22 mouse cellular contexts compared by ENCODE assay signal in the genomic region with DNA sequence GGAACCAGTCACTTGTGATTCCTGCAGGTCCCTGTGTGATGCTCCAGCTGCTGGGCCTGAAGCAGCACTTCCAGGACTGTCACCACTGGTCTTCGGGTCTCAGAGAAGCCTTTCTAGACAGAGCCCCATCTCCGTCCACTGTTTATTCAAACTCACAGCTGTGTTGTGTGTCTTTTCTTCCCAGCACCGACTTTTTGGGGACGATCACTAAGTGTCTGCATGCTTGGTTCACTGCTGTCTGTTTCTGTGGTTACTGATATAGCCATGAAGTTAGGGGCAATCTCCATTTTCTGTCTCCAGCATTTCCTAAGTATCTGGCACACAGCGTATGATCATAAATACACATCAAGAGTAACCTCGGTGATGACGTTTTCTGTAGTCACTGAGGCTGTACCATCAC.
A peak's percentile ranks its signal among the peaks of the same experiment; 100 is the strongest.
DNase-seq lines count a peak whose midpoint lies in the region; ATAC-seq lines count a peak whose summit lies in the region.
"Had no signal": no experiment of that assay in that cellular context is flagged by ENCODE, and none has a peak within 500 bp of the region (broad histone marks: within the 10 kb centered on the region; RNA-seq: fewer than 3 reads in every experiment).

No protein-coding gene starts in this region.

- no peaks in the 10 kb centered on the region for H3K27me3 ChIP-seq in forebrain, embryonic 12.5 days
- no peaks in the 10 kb centered on the region for H3K27me3 ChIP-seq in forebrain, embryonic 16.5 days (replicated peaks; ENCODE audit: control insufficient read depth, insufficient read depth, low read length)
- H3K27me3 ChIP-seq in embryonic facial prominence, embryonic 12.5 days, result no peaks in the 10 kb centered on the region
- H3K27me3 ChIP-seq in neural tube, embryonic 14.5 days (ENCODE audit: control insufficient read depth, insufficient read depth, low read length), result no peaks in the 10 kb centered on the region
- H3K27me3 ChIP-seq: embryonic facial prominence, embryonic 13.5 days; heart, embryonic 13.5 days; limb, embryonic 13.5 days; liver, embryonic 15.5 days had no signal

- peak; percentile 34 for DNase-seq in lung, postnatal 10 days
- no peak for DNase-seq in lung, postnatal 36 days
- no peak for DNase-seq in left cerebral cortex, postnatal 14 days (ENCODE audit: low spot score in 2 of 2)
- no peak for DNase-seq in left cerebral cortex, adult 9 months (ENCODE audit: low spot score in 2 of 2)
- DNase-seq: adrenal gland, postnatal 10 days; cerebellum, adult 9-10 months; gastrocnemius, postnatal 10 days; heart, adult 11 months; kidney, postnatal 4 days; right cerebral cortex, adult 18-20 months; thymus, postnatal 36 days had no signal

- intact Hi-C loops in left cerebral cortex, postnatal 14 days (cut with DNase I), result no loop called here

- ATAC-seq in forebrain, embryonic 12.5 days (ENCODE audit: low FRiP score), result no peak
- ATAC-seq in forebrain, embryonic 16.5 days, result no peak
- ATAC-seq in embryonic facial prominence, embryonic 12.5 days (ENCODE audit: insufficient number of reproducible peaks, insufficient read depth, low FRiP score, low TSS enrichment), result no peak
- no peak for ATAC-seq in neural tube, embryonic 14.5 days (ENCODE audit: low read depth)
- ATAC-seq: activated CD4-positive, CD25-positive, alpha-beta regulatory T cell, adult 4 months had no signal

- no peak overlapping the region for H3K4me3 ChIP-seq in forebrain, embryonic 12.5 days (replicated peaks)
- no peak overlapping the region for H3K4me3 ChIP-seq in forebrain, embryonic 16.5 days (replicated peaks; ENCODE audit: low read length)
- no peak overlapping the region for H3K4me3 ChIP-seq in embryonic facial prominence, embryonic 12.5 days
- H3K4me3 ChIP-seq in neural tube, embryonic 14.5 days (ENCODE audit: low read depth, low read length), result no peak overlapping the region
- H3K4me3 ChIP-seq: embryonic facial prominence, embryonic 13.5 days; heart, embryonic 13.5 days; limb, embryonic 13.5 days; liver, embryonic 15.5 days; myocyte had no signal

- H3K9ac ChIP-seq in forebrain, embryonic 12.5 days, result 0 out of 2 replicates have a peak overlapping the region, but pooled peaks have one; percentile 4
- no peak overlapping the region for H3K9ac ChIP-seq in forebrain, embryonic 16.5 days (replicated peaks; ENCODE audit: low read depth, low read length)
- no peak overlapping the region for H3K9ac ChIP-seq in embryonic facial prominence, embryonic 12.5 days
- H3K9ac ChIP-seq in neural tube, embryonic 14.5 days (replicated peaks; ENCODE audit: low read depth, low read length), result no peak overlapping the region
- H3K9ac ChIP-seq: embryonic facial prominence, embryonic 13.5 days; heart, embryonic 13.5 days; limb, embryonic 13.5 days; liver, embryonic 15.5 days had no signal

- WGBS in forebrain, embryonic 12.5 days, result 80% methylated on average over 7 of the region's 7 CpGs
- WGBS in forebrain, embryonic 16.5 days, result 73% methylated on average over 7 of the region's 7 CpGs
- WGBS in embryonic facial prominence, embryonic 12.5 days, result 80% methylated on average over 7 of the region's 7 CpGs
- 29% methylated on average over 7 of the region's 7 CpGs for WGBS in neural tube, embryonic 14.5 days

- H3K9me3 ChIP-seq in forebrain, embryonic 12.5 days, result no peaks in the 10 kb centered on the region
- H3K9me3 ChIP-seq in forebrain, embryonic 16.5 days (ENCODE audit: control insufficient read depth, low read length), result no peaks in the 10 kb centered on the region
- no peaks in the 10 kb centered on the region for H3K9me3 ChIP-seq in embryonic facial prominence, embryonic 12.5 days
- H3K9me3 ChIP-seq in neural tube, embryonic 14.5 days (ENCODE audit: control insufficient read depth, low read length), result no peaks in the 10 kb centered on the region
- H3K9me3 ChIP-seq: embryonic facial prominence, embryonic 13.5 days; G1E; heart, embryonic 13.5 days; limb, embryonic 13.5 days; liver, embryonic 15.5 days had no signal

- H3K27ac ChIP-seq in forebrain, embryonic 12.5 days, result 0 out of 2 replicates have a peak overlapping the region, but pooled peaks have one; percentile 31
- no peak overlapping the region for H3K27ac ChIP-seq in forebrain, embryonic 16.5 days (ENCODE audit: low read length)
- H3K27ac ChIP-seq in embryonic facial prominence, embryonic 12.5 days, result 0 out of 2 replicates have a peak overlapping the region, but pooled peaks have one; percentile 36
- H3K27ac ChIP-seq in neural tube, embryonic 14.5 days (ENCODE audit: low read depth, low read length), result peak overlapping the region; percentile 25; the same call in 1 of the 2 replicates
- H3K27ac ChIP-seq: embryonic facial prominence, embryonic 13.5 days; heart, embryonic 13.5 days; limb, embryonic 13.5 days; liver, embryonic 15.5 days had no signal

- H3K36me3 ChIP-seq in forebrain, embryonic 12.5 days (replicated peaks), result no peaks in the 10 kb centered on the region
- H3K36me3 ChIP-seq in forebrain, embryonic 16.5 days (ENCODE audit: control insufficient read depth, insufficient read depth), result no peaks in the 10 kb centered on the region
- H3K36me3 ChIP-seq in embryonic facial prominence, embryonic 12.5 days, result no peaks in the 10 kb centered on the region
- no peaks in the 10 kb centered on the region for H3K36me3 ChIP-seq in neural tube, embryonic 14.5 days (ENCODE audit: control insufficient read depth, insufficient read depth, low read length)
- H3K36me3 ChIP-seq: embryonic facial prominence, embryonic 13.5 days; G1E; limb, embryonic 13.5 days; liver, embryonic 15.5 days had no signal

- H3K4me2 ChIP-seq in forebrain, embryonic 12.5 days, result no peak overlapping the region
- no peak overlapping the region for H3K4me2 ChIP-seq in forebrain, embryonic 16.5 days (ENCODE audit: low read length)
- H3K4me2 ChIP-seq in embryonic facial prominence, embryonic 12.5 days (replicated peaks), result no peak overlapping the region
- no peak overlapping the region for H3K4me2 ChIP-seq in neural tube, embryonic 14.5 days (ENCODE audit: low read depth, low read length)
- H3K4me2 ChIP-seq: embryonic facial prominence, embryonic 13.5 days; heart, embryonic 13.5 days; limb, embryonic 13.5 days; liver, embryonic 15.5 days had no signal

- H3K4me1 ChIP-seq in forebrain, embryonic 12.5 days, result peaks cover 51% of the 10 kb centered on the region
- peaks cover 13% of the 10 kb centered on the region for H3K4me1 ChIP-seq in forebrain, embryonic 16.5 days (replicated peaks; ENCODE audit: control insufficient read depth, insufficient read depth, low read length)
- H3K4me1 ChIP-seq in embryonic facial prominence, embryonic 12.5 days, result peaks cover 16% of the 10 kb centered on the region
- peaks cover 33% of the 10 kb centered on the region for H3K4me1 ChIP-seq in neural tube, embryonic 14.5 days (ENCODE audit: control insufficient read depth, insufficient read depth, low read length)
